Mouse (Mus musculus) lung, postnatal 25 days (tissue): ENCODE data around the gene 1700102P08Rik.

ENCODE experiments used
- DNase-seq: peaks from one replicate; pipeline ENCODE4 v3.0.0; 2022; ENCODE audit warnings: low spot score

1700102P08Rik gene

DNA sequence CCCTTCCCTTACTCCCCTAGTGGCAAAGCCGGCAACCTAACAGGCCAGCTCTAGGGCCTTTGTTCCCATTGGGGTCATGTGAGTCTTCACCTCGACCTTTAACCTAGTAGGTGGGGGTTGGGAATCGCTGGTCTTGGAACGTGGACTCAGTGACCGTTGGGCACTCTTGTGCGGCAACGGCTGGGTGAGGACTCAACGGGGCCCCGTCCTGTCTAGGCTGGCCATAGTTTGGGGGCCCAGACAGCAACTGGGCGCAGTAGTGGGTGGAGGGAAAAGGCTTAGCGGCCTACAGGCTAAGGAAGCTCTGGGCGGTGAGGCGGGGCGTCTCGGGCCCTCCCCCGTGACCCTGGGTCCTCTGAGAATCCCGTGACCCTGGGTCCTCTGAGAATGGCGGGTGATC, at the start of gene 1700102P08Rik:
Gene 1700102P08Rik (plus strand): TSS at position 130 of the 400 bp plus-strand sequence.
- no peak for DNase-seq

DNA sequence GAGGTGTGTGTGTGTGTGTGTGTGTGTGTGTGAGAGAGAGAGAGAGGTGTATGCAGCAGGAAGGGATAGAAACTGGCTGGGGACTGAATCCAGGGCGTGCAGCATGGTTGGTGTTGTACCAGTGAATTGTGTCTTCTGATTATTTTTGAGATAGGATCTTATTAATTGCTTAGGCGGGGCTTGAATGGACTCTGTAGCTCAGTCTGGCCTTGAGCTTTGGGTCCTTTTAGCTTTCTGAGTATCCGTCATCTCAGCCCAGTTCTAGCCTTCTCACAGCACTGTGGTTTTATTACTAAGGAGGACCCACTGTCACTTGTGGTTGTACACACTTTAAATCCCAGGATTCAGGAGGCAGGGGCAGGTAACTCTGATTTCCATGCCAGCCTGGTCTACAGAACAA, 49.3 kb upstream of the 1700102P08Rik start:
- no peak for DNase-seq

DNA sequence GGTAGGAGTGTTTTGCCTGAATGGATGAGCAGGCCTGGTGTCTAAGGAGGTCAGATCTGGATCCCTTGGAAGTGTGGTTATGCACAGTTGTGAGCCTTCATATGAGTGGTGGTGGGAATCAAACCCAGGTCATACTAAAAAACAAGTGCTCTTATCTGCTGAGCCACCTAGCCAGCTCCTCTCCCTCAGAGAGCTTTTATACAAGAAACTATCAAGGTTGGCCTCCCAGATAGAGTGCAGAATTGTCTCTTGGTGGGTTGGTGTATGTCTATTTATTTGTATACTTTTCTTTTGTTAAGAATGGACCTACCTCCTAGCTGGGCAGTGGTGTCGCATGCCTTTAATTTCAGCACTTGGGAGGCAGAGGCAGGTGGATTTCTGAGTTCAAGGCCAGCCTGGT, 48.8 kb upstream of the 1700102P08Rik start:
- DNase-seq = no peak

DNA sequence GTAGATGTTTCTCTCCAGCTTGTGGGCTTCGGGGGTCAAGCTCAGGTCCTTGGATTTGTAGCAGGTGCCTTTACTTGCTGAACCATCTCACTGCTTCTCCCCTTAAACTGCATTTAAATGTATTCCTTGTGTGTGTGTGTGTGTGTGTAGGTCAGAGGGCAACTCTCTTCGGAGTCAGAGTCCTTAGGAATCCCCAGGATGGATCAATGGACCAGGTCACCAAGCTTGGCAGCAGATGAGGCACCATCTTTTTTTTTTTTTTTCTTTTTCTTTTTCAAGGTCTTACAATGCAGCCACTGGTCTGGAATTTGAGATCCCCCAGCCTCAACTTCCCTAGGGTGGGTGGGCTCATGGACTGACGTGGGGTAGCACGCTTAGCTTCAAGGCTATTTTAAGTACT, 48.1 kb upstream of the 1700102P08Rik start:
- DNase-seq = no peak

DNA sequence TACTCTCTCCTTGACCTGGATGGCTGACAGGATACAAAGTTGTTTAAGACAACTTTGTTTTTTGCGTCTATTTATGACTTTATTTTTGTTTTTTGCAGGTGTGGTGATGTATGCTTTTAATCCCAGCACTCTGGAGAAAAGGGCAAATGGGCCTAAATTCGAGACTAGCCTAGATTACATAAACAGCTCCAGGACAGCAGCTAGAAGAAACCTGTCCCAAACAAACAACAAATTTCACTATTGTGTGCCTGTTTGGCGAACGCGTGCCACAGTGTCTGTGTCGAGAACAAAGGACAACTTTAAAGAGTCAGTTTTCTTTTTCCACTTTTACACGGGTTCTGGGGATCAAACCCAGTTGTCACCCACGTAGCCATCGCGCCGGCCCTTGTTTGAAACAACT, 45.6 kb upstream of the 1700102P08Rik start:
- DNase-seq = peak; percentile 12

DNA sequence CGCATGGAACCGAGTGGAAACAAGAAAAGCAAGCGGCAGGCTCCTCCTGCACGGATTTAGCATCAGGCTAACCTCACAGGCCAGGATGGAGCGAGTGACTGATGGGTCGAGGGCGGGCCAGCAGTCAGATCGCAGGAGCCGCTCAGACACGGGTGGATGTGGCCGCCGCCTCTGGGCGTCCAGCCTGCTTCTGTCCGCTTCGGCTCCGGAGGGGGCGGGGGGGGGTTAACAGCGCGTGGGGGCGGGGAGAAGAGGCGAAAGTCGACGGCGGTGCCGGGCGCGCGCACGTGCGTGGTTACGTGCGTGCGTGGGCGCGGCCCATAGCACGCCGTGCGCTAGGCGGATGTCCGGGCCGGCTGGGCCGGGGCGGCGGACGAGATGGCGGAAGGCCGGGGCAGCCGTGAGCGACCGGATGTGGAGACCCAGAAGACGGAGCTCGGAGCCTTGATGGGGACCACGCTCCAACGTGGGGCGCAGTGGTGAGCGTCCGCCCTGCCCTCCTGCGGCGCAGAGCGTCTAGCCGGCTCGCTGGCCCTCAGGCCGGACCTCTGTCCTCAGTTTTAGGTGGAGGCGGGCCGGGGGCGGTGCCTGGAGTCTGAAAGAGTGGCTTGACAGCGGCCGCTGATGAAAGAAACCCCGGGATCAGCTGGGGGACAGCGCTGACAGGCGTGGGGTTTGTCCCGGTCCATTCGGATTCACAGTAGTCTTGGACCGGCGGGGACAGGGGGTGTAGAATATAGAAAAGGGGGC, 44.9 kb upstream of the 1700102P08Rik start, which contains the start of gene Usp4:
Gene Usp4 (plus strand): TSS at position 314 of the 750 bp plus-strand sequence.
- DNase-seq = peak; percentile 88

DNA sequence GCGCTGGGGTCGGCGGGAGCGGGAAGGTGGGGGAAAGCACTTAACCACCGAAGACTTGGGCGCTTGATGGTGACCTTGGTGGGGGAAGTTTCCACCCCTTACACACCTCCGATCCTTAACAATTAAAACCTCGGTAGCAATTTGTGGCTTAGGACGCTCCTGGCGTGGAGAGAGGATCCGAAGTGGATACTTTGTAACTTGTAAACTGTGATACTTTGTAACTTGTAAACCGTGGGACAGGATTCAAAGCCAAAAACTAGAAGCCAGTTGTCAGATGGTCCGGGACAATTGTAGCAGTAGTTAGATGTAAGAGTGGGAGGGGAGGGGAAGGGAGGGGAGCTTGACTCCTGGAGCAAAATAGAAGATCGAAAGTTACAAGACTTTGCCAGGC, 44.3 kb upstream of the 1700102P08Rik start:
- no peak for DNase-seq

DNA sequence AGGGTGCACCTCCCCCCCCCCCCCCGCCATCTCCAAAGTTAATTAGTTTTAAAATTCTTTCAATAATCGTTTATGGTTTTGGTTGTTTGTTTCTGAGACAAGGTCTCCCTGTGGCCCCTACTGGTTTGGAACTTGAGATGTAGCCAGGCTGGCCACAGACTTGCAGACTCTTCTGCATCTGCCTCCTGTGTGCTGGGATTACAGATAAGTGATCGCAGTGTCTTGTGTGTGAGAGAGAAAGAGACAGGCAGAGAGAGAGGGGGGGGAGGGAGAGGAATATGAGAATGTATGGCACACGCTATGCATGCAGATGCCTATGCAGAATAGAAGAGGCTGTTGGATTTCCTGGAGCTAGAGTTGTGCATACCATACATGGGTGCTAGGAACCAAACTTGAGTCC, 42.9 kb upstream of the 1700102P08Rik start:
- no peak for DNase-seq

DNA sequence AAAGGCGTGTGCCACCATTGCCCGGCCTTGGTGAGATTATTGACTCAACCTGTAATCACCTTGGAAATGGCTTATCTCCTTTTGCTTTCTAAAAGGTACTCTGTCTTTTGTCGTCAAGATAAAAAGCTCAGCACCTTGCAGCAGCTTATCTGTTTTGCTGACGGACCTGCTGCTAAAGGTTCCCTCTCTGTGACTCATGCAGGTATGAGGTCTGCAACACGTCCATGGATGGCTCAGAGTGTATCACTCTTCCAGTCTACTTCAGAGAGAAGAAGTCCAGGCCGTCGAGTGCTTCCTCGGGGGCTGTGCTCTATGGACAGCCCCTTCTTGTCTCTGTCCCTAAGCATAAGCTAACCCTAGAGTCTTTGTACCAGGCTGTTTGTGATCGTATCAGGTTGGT, 14.4 kb upstream of the 1700102P08Rik start:
- no peak for DNase-seq

DNA sequence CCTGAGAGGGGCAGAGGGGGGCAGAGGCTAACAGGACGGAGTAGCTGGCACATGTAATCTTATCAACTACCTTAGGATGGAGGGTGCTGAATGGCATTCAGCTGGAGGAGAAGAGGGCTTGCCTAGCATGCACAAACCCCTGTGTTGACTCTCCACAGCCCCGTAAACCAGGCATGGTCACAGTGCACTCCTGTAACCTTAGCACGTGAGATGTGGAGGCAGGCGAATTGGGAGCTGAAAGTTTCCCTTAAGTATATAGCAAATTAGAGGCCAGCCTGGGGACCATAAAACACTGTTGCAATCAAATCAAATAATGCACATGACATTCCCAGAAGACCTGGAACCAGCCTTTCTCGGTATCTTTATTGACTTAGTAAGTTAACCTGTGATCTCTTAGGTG, 13.9 kb upstream of the 1700102P08Rik start:
- no peak for DNase-seq

DNA sequence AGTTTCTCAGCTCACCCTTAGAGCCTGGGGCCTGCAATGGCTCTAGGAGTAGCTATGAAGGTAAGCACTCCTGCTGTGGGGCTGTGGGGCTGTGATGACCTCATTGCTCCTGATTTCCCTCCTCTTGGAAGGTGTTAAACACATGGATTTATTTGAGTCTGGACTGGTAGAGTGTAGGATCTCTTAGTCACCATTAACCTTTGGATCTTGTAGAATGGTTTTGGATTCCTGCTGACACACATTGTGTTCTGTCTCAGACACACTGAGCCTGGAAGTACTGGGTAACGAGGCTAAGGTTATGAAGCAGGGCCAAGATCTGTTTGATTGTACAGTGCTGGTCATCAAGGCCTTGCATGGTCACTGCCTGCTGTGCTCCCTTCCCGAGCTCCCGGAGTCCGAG, 13.3 kb upstream of the 1700102P08Rik start:
- DNase-seq = no peak

DNA sequence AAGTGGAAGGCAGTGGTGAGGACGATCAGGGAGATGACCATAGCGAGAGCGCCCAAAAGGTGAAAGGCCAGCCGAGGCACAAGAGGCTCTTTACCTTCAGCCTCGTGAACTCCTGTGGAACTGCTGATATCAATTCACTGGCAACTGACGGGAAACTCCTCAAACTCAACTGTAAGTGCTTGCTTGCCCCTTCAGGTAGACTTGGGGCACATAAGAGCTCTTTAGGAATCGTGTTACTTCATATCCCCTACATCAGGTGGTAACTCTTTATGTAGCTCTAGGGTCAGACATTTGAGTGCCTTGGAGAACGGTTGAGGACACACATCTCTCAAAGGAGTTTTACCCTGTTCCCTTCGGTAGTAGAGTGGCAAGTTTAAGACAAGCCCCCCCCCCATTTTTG, 11.2 kb upstream of the 1700102P08Rik start:
- peak; percentile 66 for DNase-seq

DNA sequence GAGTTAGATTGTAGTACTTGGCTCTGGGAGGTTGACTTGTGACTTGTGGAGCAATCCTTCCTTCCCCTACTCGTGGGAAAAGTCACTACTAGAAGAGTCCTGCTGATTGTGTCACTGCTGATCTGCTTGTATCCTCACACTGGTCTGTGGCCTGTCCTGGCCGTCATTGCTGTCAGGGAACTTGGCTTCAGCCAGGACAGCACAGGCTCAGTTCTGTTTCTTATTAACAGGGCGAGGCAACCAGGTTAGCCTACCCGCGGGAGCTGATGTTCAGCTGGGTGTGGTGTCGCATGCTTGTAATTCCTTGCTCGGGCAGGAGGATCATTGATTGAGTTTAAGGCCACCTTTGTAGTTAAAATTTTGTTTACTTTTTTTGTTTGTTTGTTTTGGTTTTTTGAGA, 7.6 kb upstream of the 1700102P08Rik start:
- DNase-seq = no peak

DNA sequence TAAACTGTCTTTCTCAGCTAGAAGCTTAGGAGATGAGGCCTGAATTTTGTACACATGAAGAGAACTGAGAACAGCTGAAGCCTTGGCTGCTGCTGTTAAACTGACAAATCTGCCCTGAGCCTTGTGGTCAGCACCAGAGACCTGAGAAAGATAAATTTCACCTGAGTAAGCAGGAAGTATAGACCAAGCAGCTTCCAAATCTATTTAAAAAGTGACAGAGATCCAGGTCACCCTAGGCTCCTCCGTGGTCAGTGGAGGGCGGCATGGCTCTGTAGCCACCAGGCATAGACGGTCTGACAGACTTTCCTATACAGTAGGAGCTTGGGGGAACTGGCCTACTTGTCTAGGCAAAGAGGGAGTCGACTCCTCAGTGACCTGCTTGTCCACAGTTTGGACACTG, 5.8 kb upstream of the 1700102P08Rik start:
- DNase-seq = no peak

DNA sequence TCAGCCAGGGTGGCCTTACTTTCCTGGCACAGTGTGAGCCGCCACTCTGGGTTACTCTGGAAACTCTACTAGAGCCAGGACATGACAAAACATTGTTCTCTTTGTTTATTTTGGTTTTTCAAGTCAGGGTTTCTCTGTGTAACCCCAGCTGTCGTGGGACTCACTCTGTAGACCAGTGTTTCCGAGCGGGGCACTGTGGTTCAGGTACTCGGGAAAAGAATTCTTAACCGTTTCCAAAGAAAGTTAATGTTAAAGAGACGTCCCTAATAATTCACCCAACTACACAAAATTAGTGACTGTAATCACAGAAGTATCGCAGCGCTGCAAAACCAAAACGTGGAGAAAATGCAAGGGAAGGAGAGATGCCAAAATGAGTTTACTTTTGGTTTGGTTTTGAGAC, 4.0 kb upstream of the 1700102P08Rik start:
- no peak for DNase-seq

DNA sequence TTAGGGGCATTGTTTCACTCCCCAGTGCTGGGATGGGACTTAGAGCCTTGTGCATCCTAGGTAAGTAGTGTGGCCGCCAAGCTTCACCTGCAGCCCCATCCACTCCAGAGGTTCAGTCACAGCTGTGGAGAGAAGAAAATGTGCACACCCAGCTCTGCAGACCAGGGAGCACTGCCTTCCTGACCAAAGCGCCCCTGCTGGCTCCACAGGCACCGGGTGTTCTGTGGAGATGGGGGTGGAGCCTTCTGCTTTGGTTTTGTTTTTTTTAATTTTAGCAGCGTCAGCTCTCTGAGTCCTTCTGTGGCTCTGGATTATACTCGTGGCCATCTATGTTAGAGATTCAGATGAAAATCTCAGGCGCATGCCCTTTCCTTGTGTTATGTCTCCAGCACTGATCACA, 3.4 kb upstream of the 1700102P08Rik start:
- DNase-seq = no peak

DNA sequence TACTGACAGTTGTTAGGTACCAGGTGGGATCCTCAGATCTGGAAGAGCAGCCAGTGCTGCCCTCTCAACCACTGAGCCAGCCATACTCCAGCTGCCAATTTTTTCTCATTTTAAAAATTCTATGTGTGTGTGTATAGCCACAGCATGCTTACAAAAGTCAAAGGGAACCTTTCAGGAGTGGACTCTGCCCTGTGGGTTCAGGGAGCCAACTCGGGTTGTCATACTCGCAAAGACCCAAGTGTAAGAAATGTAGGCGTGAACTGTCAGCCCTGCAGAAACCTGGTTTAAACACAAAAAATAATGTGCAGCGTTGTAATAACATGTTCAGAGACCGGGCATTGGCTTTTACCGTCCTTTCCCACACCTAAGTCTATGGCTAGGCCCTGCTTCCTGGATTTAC, 1.6 kb downstream of the 1700102P08Rik start:
- no peak for DNase-seq

DNA sequence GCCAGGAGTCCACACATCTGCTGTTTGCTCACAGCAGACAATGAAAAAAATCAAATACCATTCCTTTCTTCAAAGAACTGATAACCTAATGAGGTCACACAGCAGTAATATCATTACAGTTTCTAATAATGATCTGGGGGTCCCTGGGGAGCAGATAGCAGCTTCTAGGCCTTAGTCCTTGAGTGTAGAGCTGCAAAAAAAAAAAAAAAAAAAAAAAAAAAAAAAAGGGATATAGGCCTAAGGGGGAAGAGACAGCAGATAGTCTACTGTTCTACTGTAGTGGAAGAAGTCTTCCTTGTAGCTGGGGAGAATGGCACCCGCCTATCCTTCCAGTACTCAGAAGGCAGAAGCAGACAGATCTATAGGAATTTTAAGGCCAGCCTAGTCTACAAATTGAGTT, 2.8 kb downstream of the 1700102P08Rik start:
- no peak for DNase-seq

DNA sequence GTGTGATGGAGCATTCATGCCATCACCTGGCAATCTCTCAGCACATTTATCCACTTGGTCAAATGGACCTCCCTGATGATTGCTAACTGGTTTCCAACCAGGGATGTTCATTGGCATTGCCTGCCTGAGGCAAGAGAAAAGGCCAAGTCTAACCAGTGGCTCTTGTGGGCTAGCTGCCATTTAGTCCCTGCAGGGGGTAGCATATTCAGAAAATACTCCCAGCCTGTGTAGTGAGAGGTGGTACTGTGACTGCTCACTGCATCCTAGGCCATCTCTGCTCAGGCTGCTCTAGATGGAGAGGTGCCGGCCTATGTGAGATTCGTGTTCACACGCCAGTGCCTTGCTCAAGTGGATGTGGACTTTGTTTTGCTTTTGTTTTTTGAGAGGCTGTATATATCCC, 5.7 kb downstream of the 1700102P08Rik start:
- DNase-seq = no peak

DNA sequence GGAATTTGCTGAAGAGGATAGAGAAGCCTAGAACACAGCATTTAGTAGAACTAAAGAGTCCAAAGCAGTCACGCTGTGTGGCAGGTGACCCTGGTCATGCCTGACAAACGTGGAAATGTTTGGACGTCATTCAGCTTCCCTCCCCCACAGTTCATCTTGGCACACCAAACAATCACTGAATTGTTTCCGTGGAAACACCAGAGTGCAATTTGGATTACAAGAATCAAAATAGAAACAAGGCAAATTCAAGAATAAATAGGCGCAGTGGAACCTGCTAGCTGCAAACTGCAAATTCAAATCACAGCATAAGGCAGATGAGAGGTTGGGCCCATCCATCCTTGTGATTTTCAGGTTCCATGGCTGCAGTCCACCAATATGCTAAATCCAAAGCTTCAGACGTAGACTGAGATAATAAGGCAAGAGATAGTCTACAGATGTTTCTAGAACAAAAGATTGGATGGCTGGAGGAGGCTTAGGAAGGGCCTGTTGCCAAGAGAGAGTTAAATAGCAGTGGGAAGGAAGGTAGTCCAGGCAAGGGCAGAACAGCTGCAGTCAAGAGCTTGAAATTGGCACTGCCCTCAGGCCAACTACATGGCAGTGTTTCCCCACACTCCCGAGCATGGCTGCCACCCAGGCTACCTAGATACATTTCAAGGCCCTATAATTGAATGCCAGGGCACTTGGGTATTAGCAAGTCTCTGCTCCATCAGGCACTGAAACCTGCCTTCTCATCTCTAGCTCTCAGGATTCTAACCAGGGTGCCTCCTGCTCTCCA, 8.8 kb downstream of the 1700102P08Rik start:
- DNase-seq = peak; percentile 26

DNA sequence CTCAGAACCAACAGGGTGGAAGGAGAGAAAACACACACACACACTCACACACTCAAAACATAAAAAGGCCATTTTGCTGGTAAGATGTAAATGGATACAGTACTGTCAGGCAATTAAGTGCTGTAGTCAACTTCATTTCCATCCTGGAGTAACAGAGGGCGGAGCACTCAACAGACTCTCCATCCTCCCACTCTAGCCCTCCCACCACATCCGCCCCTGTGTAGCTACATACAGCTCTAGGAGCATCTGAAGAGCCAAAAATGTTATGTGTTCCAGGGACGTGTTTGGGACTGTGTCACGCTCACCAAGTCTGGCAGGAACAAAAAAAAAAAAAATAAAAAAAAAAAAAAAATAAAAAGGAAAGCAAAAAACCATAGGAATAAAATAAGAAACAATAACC, 10.5 kb downstream of the 1700102P08Rik start:
- no peak for DNase-seq

DNA sequence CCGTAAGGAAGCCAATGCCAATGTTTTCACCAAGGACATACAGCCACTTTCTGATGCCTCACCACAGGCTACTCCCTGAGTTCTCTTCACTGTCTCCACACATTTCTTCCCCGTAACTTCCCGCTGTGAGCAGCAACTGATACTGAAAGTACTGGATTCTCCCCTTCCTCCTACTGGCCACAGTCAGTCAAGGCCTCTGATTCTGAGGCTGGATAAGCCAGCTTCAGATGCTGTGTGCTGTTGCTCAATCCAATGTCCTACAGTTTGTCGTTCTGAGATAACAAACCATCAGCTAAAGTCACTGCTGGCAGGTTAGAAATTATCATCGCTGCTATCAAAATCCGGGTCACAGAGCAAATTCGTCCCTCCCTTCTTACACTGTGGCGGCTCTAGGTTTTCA, 11.8 kb downstream of the 1700102P08Rik start:
- DNase-seq = no peak

DNA sequence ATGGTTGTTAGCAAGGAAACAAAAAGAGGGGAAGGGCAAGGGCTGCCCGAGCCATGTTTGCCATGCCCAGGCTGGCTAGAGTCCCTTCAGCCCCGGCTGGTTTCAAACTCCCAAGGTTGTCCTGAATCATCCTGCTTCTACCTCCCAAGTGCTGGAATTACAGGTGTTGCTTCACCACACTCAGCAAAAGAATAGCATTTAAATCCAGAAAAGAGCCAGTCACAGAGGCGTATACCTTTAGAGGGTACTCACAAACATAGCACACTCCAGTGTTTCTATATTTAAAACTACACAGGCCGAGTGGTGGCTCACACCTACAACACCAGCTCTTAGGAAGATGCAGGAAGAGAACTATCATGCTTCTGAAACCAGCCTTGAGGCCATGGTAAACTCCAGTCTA, 16.9 kb downstream of the 1700102P08Rik start:
- DNase-seq = no peak
